In genomic region chr8:105880754-105881520, GRCm38 (mm10) we compare ENCODE assay signal across 8 mouse cellular contexts. TPM values are rescaled to one million over a fixed set of nuclear protein-coding genes. Genes with fewer than 3 reads are reported as not detected.
DNase-seq lines count a peak whose midpoint lies in the region; ATAC-seq and TF ChIP-seq lines count a peak whose summit lies in the region.

Gene Edc4 (plus strand): TSS chr8:105880881.

- DNase-seq in 416B (ENCODE audit: low read depth): peak; percentile 89
- DNase-seq in adrenal gland, postnatal 36 days: peak; percentile 85 to 88
- peak; percentile 87 to 94 for DNase-seq in heart, adult 2 months
- DNase-seq in kidney, adult 2 months: peak; percentile 91
- peak; percentile 68 to 87 for DNase-seq in spleen, adult 18-20 months

- H3K27me3 ChIP-seq in embryonic facial prominence, embryonic 13.5 days: no peaks in the 10 kb centered on the region
- H3K27me3 ChIP-seq in heart, adult 2 months (ENCODE audit: control insufficient read depth, insufficient read depth, low read length): no peaks in the 10 kb centered on the region
- no peaks in the 10 kb centered on the region for H3K27me3 ChIP-seq in kidney, adult 2 months (replicated peaks; ENCODE audit: control insufficient read depth, insufficient read depth, low read length)
- H3K27me3 ChIP-seq in limb, embryonic 13.5 days: no peaks in the 10 kb centered on the region
- no peaks in the 10 kb centered on the region for H3K27me3 ChIP-seq in midbrain, embryonic 15.5 days (replicated peaks)

- peaks cover 4% of the 10 kb centered on the region for H3K79me2 ChIP-seq in heart, adult 2 months (replicated peaks; ENCODE audit: control insufficient read depth, insufficient read depth, low read length)

- TF ChIP-seq POLR2A in heart, adult 2 months (IDR thresholded peaks at IDR 0.05; ENCODE audit: insufficient read depth, low read depth, low read length): peak; percentile 93
- peak; percentile 84 for TF ChIP-seq POLR2A in kidney, adult 2 months (IDR thresholded peaks at IDR 0.05; ENCODE audit: low read depth, low read length)

- peak within 1 kb of the TSS; percentile 34 for H3K27ac ChIP-seq in embryonic facial prominence, embryonic 13.5 days
- H3K27ac ChIP-seq in heart, adult 2 months: peak within 1 kb of the TSS; percentile 85
- H3K27ac ChIP-seq in kidney, adult 2 months (ENCODE audit: insufficient read depth, low read depth, low read length): no peak within 1 kb of the TSS
- peak within 1 kb of the TSS; percentile 56; the same call in 1 of the 2 replicates for H3K27ac ChIP-seq in limb, embryonic 13.5 days
- H3K27ac ChIP-seq in midbrain, embryonic 15.5 days: peak within 1 kb of the TSS; percentile 40; the same call in 1 of the 2 replicates

- H3K4me1 ChIP-seq in embryonic facial prominence, embryonic 13.5 days: peaks cover 30% of the 10 kb centered on the region
- peaks cover 5% of the 10 kb centered on the region for H3K4me1 ChIP-seq in heart, adult 2 months (ENCODE audit: control insufficient read depth, insufficient read depth, low read length)
- H3K4me1 ChIP-seq in kidney, adult 2 months (ENCODE audit: control insufficient read depth, insufficient read depth, low read length): peaks cover 10% of the 10 kb centered on the region
- H3K4me1 ChIP-seq in limb, embryonic 13.5 days: peaks cover 24% of the 10 kb centered on the region
- H3K4me1 ChIP-seq in midbrain, embryonic 15.5 days: peaks cover 34% of the 10 kb centered on the region

- H3K36me3 ChIP-seq in embryonic facial prominence, embryonic 13.5 days: peaks cover 56% of the 10 kb centered on the region
- H3K36me3 ChIP-seq in heart, adult 2 months (ENCODE audit: control insufficient read depth, insufficient read depth, low read length): peaks cover 2% of the 10 kb centered on the region; the same call in 1 of the 2 replicates
- H3K36me3 ChIP-seq in kidney, adult 2 months (ENCODE audit: control insufficient read depth, insufficient read depth, low read length): no peaks in the 10 kb centered on the region
- H3K36me3 ChIP-seq in limb, embryonic 13.5 days: peaks cover 57% of the 10 kb centered on the region
- H3K36me3 ChIP-seq in midbrain, embryonic 15.5 days (replicated peaks): peaks cover 47% of the 10 kb centered on the region

- no peaks in the 10 kb centered on the region for H3K9me3 ChIP-seq in embryonic facial prominence, embryonic 13.5 days
- H3K9me3 ChIP-seq in limb, embryonic 13.5 days: no peaks in the 10 kb centered on the region
- no peaks in the 10 kb centered on the region for H3K9me3 ChIP-seq in midbrain, embryonic 15.5 days

- H3K9ac ChIP-seq in embryonic facial prominence, embryonic 13.5 days: peak within 1 kb of the TSS; percentile 89
- H3K9ac ChIP-seq in heart, adult 2 months (ENCODE audit: low read depth, low read length): peak within 1 kb of the TSS; percentile 87
- H3K9ac ChIP-seq in limb, embryonic 13.5 days: peak within 1 kb of the TSS; percentile 90
- peak within 1 kb of the TSS; percentile 74 for H3K9ac ChIP-seq in midbrain, embryonic 15.5 days

- TF ChIP-seq CTCF in heart, adult 2 months (IDR thresholded peaks at IDR 0.05): no peak
- TF ChIP-seq CTCF in kidney, adult 2 months (conservative IDR thresholded peaks at IDR 0.05; ENCODE audit: insufficient read depth, insufficient read length, low read depth, low read length): no peak

- TF ChIP-seq EP300 in heart, adult 2 months (IDR thresholded peaks at IDR 0.05; ENCODE audit: insufficient read depth, low read depth, low read length): peak; percentile 67; the same call in 1 of the 2 replicates

- under 1% methylated on average over 45 of the region's 45 CpGs for WGBS in embryonic facial prominence, embryonic 13.5 days
- under 1% methylated on average over 45 of the region's 45 CpGs for WGBS in heart, adult 2 months
- under 1% methylated on average over 45 of the region's 45 CpGs for WGBS in kidney, adult 2 months
- WGBS in limb, embryonic 13.5 days: under 1% methylated on average over 45 of the region's 45 CpGs
- 1% methylated on average over 45 of the region's 45 CpGs for WGBS in midbrain, embryonic 15.5 days

- intact Hi-C loops in heart, adult 2 months (cut with DNase I): loop anchor here (2.0 kb wide), 1 partner anchor 20 kb away; the partner anchor contains the start of gene Nutf2

- ATAC-seq in embryonic facial prominence, embryonic 13.5 days (ENCODE audit: insufficient number of reproducible peaks, insufficient read depth, low FRiP score, low TSS enrichment, low read depth): peak; percentile 68
- ATAC-seq in limb, embryonic 13.5 days (ENCODE audit: low FRiP score, low read depth): peak; percentile 80
- ATAC-seq in midbrain, embryonic 15.5 days (replicated peaks): peak; percentile 91

- peak within 1 kb of the TSS; percentile 92 for H3K4me2 ChIP-seq in embryonic facial prominence, embryonic 13.5 days
- H3K4me2 ChIP-seq in limb, embryonic 13.5 days (replicated peaks): peak within 1 kb of the TSS; percentile 86
- H3K4me2 ChIP-seq in midbrain, embryonic 15.5 days: peak within 1 kb of the TSS; percentile 82

- peak within 1 kb of the TSS; percentile 80 for H3K4me3 ChIP-seq in embryonic facial prominence, embryonic 13.5 days
- peak within 1 kb of the TSS; percentile 82 for H3K4me3 ChIP-seq in heart, adult 2 months
- H3K4me3 ChIP-seq in kidney, adult 2 months (ENCODE audit: insufficient read depth, low read depth, low read length): peak within 1 kb of the TSS; percentile 96
- H3K4me3 ChIP-seq in limb, embryonic 13.5 days: peak within 1 kb of the TSS; percentile 88
- H3K4me3 ChIP-seq in midbrain, embryonic 15.5 days: peak within 1 kb of the TSS; percentile 93

RNA-seq across cellular contexts. Expression of gene Edc4, which starts in this region (rescaled TPM):
- 10 to 100 TPM; 31.6 to 38.2 TPM for total RNA-seq in adrenal gland, postnatal 36 days (2021)
- polyA plus RNA-seq in embryonic facial prominence, embryonic 13.5 days (2015; fragmentation: Nextera tagmentation; extraction: Ambion mirVana): 54.1 and 58.3 TPM in 2 replicates
- 10 to 100 TPM; 23.2 to 25.4 TPM for total RNA-seq in heart, adult 2 months (2021)
- polyA plus RNA-seq in heart, adult 2 months (2012; rRNA removed): 42.4 and 47.6 TPM in 2 replicates
- polyA plus RNA-seq in kidney, adult 2 months (2012; rRNA removed): 38.5 and 47.9 TPM in 2 replicates
- polyA plus RNA-seq in limb, embryonic 13.5 days (2015; fragmentation: Nextera tagmentation; extraction: Ambion mirVana): 54.6 and 61.5 TPM in 2 replicates
- polyA plus RNA-seq in midbrain, embryonic 15.5 days (2015; fragmentation: Nextera tagmentation; extraction: Ambion mirVana): 52.9 and 61.9 TPM in 2 replicates
